In genomic region chr7:131917384-131917783, GRCm38 (mm10) we compare ENCODE assay signal across 20 mouse cellular contexts. TPM values are rescaled to one million over a fixed set of nuclear protein-coding genes. Genes with fewer than 3 reads are reported as not detected.
DNase-seq lines count a peak whose midpoint lies in the region; ATAC-seq and TF ChIP-seq lines count a peak whose summit lies in the region.
"Had no signal": no experiment of that assay in that cellular context is flagged by ENCODE, and none has a peak within 500 bp of the region (broad histone marks: within the 10 kb centered on the region; RNA-seq: fewer than 3 reads in every experiment).

No protein-coding gene starts in this region.

- no peaks in the 10 kb centered on the region for H3K79me2 ChIP-seq in heart, adult 2 months (replicated peaks; ENCODE audit: control insufficient read depth, insufficient read depth, low read length)

- no peaks in the 10 kb centered on the region for H3K27me3 ChIP-seq in heart, adult 2 months (ENCODE audit: control insufficient read depth, insufficient read depth, low read length)
- no peaks in the 10 kb centered on the region for H3K27me3 ChIP-seq in forebrain, embryonic 15.5 days
- H3K27me3 ChIP-seq: embryonic facial prominence, embryonic 12.5 days had no signal

- H3K4me3 ChIP-seq in heart, adult 2 months, result no peak overlapping the region
- H3K4me3 ChIP-seq in forebrain, embryonic 15.5 days, result no peak overlapping the region
- H3K4me3 ChIP-seq: embryonic facial prominence, embryonic 12.5 days; heart, embryonic 10.5 days; left cerebral cortex, adult 2 months had no signal

- no peaks in the 10 kb centered on the region for H3K36me3 ChIP-seq in heart, adult 2 months (ENCODE audit: control insufficient read depth, insufficient read depth, low read length)
- no peaks in the 10 kb centered on the region for H3K36me3 ChIP-seq in forebrain, embryonic 15.5 days
- H3K36me3 ChIP-seq: embryonic facial prominence, embryonic 12.5 days; heart, embryonic 10.5 days had no signal

- no peak for TF ChIP-seq CTCF in heart, adult 2 months (IDR thresholded peaks at IDR 0.05)

- peak; percentile 78 for DNase-seq in heart, adult 11 months
- DNase-seq in heart, adult 2 months, result no peak
- DNase-seq in lung, postnatal 10 days, result peak; percentile 5
- no peak for DNase-seq in lung, postnatal 36 days
- peak; percentile 61 for DNase-seq in embryo, embryonic 10.5 days (ENCODE audit: low spot score)
- peak; percentile 53 for DNase-seq in mesoderm, embryonic 11.5 days (ENCODE audit: low read depth, low spot score)
- DNase-seq in frontal cortex, postnatal 36 days (ENCODE audit: low spot score in 2 of 2), result no peak
- DNase-seq: cerebellum, adult 8-10 months; heart, postnatal 36 days; lung, postnatal 14 days had no signal

- H3K4me2 ChIP-seq in forebrain, embryonic 15.5 days (replicated peaks), result no peak overlapping the region
- H3K4me2 ChIP-seq: embryonic facial prominence, embryonic 12.5 days; midbrain, embryonic 11.5 days had no signal

- H3K9ac ChIP-seq in heart, adult 2 months (ENCODE audit: low read depth, low read length), result no peak overlapping the region
- H3K9ac ChIP-seq in forebrain, embryonic 15.5 days (replicated peaks), result no peak overlapping the region
- H3K9ac ChIP-seq: embryonic facial prominence, embryonic 12.5 days had no signal

- intact Hi-C loops in heart, adult 2 months (cut with DNase I), result no loop called here

- WGBS in heart, adult 2 months, result 44% methylated on average over 7 of the region's 7 CpGs
- 58% methylated on average over 7 of the region's 7 CpGs for whole genome bisulfite sequencing in forebrain, embryonic 15.5 days

- H3K27ac ChIP-seq in heart, adult 2 months, result no peak overlapping the region
- H3K27ac ChIP-seq in forebrain, embryonic 15.5 days (replicated peaks), result no peak overlapping the region
- H3K27ac ChIP-seq: embryonic facial prominence, embryonic 12.5 days; heart, embryonic 10.5 days; left cerebral cortex, adult 2 months; stomach, postnatal 0 days had no signal

- no peaks in the 10 kb centered on the region for H3K9me3 ChIP-seq in forebrain, embryonic 15.5 days
- H3K9me3 ChIP-seq: embryonic facial prominence, embryonic 12.5 days; heart, embryonic 10.5 days had no signal

- TF ChIP-seq POLR2A in heart, adult 2 months (IDR thresholded peaks at IDR 0.05; ENCODE audit: insufficient read depth, low read depth, low read length), result no peak

- no peak for TF ChIP-seq EP300 in heart, adult 2 months (IDR thresholded peaks at IDR 0.05; ENCODE audit: insufficient read depth, low read depth, low read length)

- no peaks in the 10 kb centered on the region for H3K4me1 ChIP-seq in heart, adult 2 months (ENCODE audit: control insufficient read depth, insufficient read depth, low read length)
- H3K4me1 ChIP-seq in forebrain, embryonic 15.5 days, result no peaks in the 10 kb centered on the region
- H3K4me1 ChIP-seq: embryonic facial prominence, embryonic 12.5 days; heart, embryonic 10.5 days had no signal

- no peak for ATAC-seq in forebrain, embryonic 15.5 days (replicated peaks)
- ATAC-seq: intestine, postnatal 0 days had no signal

RNA-seq across cellular contexts. Expression of gene Gpr26, which starts 48.9 kb away (rescaled TPM):
- total RNA-seq in heart, adult 2 months (2021), result not detected
- polyA plus RNA-seq in heart, adult 2 months (2012; rRNA removed), result not detected in 2 replicates
- polyA plus RNA-seq in forebrain, embryonic 15.5 days (2015; fragmentation: Nextera tagmentation; extraction: Ambion mirVana), result 2.3 and 2.6 TPM in 2 replicates
- total RNA-seq: gastrocnemius, adult 8-10 months; heart, postnatal 36 days; liver, adult 2 months had no signal
- polyA plus RNA-seq: heart, embryonic 10.5 days; intestine, postnatal 0 days; liver, adult 2 months; small intestine, adult 2 months; stomach, postnatal 0 days had no signal

Comparison
In these comparisons a context has a peak if more than half of its experiments do, and no peak if none do; other contexts are left out.
1. DNase-seq: peak in heart, adult 11 months (single experiment), lung, postnatal 10 days (single experiment), embryo, embryonic 10.5 days (single experiment) and mesoderm, embryonic 11.5 days (single experiment); none in heart, adult 2 months (0 of 2), lung, postnatal 36 days (single experiment) and frontal cortex, postnatal 36 days (0 of 2).